Mouse (Mus musculus) gastrocnemius, postnatal 4 days (tissue): ENCODE measurements around the gene Plekhg2. TPM values are rescaled to one million over a fixed set of nuclear protein-coding genes. Genes with fewer than 3 reads are reported as not detected.
A peak's percentile ranks its signal among the peaks of the same experiment; 100 is the strongest.

Source experiments
- DNase-seq, 2 experiments: peaks; one replicate each; pipeline ENCODE4 v3.0.0; 2021 to 2022; ENCODE audit warnings: low spot score in 2 of 2, mixed read lengths in 2 of 2
- total RNA-seq, 2 experiments: library from RNA; stranded (reverse); gene quantifications; 2 replicates each; pipeline ENCODE4 v1.2.3; 2021

Plekhg2 gene
- total RNA-seq, 2 experiments from 2014 or later, result 41.9 to 42.8 TPM

DNA sequence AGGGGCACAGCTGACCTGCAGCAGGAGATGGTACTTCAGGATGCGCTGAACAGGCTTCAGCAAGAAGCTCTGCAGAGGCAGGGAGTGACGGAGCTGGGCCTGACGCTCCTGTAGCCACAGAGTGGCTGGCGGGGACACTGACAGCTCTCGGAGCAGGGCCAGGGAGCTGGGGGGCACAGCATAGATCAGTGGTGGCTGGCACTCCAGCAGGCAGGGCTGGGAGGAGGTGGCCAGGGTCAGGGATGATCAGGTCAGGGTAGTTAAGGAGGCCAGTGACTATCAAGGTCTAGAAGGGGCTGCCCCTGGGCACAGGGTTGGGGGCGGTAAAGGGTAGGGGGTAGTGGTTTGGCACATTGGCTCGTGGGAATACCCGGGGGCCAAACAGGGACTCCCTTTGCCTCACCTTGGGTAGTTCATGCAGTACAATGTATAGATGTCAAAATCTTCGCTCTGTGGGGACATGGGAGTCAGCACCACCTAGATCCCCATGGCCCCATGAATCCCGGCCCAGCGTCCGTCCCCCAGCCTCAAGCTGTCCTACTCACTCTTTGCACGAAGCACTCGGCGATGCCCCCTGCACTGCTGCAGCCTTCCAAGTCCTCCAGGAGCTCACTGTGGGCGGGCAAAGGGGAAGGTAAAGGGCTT lies 4.0 kb downstream of the Plekhg2 start:
- no peak for DNase-seq

GRCm38 (mm10) chr7:28367663-28368275 lies 4.6 kb downstream of the Plekhg2 start:
- no peak for DNase-seq

DNA sequence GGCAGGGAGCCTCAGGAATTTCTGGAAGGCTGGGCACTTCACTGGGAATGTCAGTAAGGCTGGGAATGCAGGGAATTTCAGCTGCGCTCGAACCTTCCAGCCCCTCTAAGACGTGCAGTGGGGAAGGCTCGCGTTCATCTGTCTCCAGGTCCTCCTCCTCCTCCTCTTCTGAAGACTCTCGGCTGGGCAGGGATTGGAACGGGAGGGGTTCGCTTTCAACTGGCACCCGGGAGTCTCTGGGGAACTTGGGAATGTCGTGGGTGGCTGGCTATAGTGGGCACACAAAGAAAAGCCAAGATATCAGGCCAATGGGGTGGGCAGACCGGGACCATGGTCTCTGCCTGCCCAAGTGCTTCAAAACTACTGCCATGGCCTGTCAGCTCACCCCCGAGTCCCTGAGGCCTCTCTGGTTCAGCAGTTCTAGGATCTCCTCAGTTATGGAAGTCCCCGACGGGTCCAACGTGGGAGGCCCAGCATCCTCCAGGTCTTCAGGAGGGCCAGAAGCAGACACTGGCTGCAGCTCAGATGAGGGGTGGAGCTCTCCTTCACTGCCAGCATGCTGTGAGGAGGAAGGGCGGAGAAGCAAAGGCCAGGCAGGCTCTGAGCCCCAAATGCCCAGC lies 9.8 kb downstream of the Plekhg2 start:
- DNase-seq, result no peak

GRCm38 (mm10) chr7:28361647-28362341 lies 10.6 kb downstream of the Plekhg2 start:
- no peak for DNase-seq

DNA sequence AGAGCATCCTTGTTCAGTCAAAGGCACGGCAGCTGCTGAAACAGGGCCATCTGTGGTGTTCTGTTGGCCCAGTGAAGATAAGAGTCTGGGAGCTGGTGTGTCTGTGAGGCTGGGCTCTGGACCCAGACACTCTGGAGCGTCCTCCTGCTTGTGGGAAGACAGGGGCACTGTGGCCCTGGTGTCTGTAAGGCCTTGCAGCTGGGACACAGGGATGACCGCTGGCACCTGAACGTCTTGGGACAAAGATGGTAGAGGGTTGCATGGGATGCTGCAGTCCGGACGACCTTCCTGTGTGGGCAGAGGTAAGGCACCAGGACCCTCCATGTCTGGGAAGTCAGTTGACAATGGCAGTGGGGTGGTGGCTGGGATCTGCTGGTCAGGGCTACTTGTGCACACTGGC lies 12.1 kb downstream of the Plekhg2 start:
- DNase-seq, result no peak

DNA sequence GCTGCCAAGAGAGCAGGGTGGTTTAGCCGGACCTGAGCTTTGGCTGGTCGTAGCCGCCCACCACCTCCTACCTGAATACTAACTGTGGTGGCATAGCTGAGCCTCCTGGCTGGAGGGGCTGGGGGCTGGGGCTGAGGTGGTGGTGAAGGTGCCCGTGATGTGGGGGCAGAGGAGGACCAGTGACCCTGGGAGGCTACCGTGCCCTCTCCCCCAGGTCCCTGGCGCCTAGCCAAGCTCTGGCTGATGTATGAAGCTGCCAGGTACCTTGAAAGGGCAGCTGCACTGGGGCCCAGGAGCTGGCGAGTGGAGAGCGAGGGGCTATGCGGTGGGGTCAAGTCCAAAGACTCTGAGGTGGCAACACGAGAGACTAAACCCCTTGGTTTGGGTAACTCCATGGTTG lies 12.5 kb downstream of the Plekhg2 start:
- DNase-seq, result no peak

DNA sequence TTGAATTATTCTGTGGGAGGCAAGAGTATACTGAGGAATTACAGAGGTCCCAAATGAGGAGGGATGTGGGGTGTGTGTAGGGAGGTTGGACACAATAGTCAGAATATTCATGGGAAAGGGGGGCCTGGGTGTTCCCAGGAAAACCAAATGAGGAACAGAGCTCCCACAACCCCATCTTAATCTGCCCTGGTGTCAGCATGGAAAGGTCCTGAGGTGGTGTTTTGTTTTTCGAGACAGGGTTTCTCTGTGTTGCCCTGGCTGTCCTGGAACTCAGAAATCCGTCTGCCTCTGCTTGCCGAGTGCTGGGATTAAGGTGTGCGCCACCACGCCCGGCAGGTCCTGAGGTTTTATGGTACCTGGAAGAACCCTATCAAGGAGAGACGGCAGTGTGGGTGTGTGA lies 14.0 kb downstream of the Plekhg2 start:
- no peak for DNase-seq

- peak in 1 of 2 experiments; percentile 15 for DNase-seq
These were observed 14.4 kb downstream of the Plekhg2 start for GRCm38 (mm10) chr7:28357984-28358383.

DNA sequence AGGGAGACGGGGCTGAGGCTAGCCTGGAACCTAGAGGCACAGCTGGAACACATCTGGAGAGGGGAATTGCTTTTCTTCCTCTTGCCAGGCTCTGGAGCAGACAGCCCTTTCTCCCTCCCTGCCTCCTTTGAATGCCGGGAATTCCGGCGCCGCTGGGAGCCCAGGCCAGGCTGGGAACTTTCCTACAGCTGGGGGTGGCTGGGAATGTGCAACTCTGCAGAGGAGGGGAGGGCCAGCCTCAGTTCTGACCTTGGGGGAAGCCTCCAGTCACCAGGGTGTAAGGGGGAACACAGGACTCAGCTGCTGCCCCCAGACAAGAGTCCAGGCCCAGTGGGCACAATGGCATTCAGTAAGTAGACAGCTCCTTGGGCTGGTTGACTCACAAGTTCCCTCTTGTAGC lies 15.4 kb downstream of the Plekhg2 start:
- peak; percentile 56 to 74 for DNase-seq

GRCm38 (mm10) chr7:28355221-28355620 lies 17.2 kb downstream of the Plekhg2 start:
- peak in 1 of 2 experiments; percentile 6 for DNase-seq

DNA sequence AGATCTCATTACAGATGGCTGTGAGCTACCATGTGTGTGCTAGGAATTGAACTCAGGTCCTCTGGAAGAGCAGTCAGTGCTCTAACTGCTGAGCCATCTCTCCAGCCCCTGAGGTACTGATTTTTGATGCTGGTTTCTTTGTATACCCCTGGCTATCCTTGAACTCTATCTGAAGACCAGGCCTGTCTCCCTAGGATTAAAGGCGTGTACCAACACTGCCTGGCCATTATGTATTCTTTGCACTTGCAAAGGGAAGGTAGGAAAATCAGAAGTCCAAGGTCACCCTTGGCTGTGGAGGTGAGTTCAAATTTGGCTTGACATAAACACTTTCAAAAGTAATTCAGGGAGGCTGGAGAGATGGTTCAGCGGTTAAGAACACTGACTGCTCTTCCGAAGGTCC lies 17.8 kb downstream of the Plekhg2 start:
- no peak for DNase-seq

DNA sequence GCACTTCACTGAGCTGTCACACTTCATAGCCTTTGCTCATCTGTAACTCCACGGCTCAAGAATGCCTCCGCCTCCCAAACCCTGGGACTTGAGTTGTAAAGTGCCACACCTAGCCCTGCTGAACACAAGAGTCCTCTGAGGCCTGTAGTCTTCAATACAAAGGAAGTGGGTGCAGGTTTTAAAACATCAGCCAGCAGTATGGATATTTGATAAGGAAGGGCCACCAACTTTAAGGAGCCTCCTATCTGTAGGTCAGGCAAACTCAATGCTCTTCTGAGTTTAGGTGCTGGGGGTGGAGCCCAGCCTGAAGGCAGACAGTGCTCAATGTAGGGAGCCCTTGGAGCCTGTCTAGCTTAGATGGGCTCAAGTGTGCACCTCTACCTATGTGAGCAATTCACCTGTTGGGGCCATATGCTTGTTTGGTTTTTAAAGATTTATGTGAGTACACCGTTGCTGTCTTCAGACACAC lies 18.3 kb downstream of the Plekhg2 start:
- DNase-seq, result no peak

DNA sequence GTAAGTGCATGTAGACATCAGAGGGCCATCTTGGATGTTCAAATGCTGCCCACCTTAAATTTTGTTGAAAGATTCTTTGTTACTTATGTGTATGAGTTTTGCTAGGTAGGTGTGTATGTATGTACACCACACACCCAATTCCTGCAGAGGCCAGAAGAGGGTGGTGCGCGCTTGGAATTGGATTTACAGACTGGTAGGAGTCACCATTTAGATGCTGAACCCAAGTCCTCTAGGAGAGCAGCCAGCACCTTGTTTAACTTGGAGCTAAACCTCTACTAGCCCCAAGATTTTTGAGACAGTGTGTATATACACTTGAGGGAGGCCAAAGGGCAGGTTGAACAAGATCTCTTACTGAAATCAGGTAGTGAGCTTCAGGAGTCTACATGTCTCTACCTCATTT lies 19.1 kb downstream of the Plekhg2 start:
- no peak for DNase-seq

DNA sequence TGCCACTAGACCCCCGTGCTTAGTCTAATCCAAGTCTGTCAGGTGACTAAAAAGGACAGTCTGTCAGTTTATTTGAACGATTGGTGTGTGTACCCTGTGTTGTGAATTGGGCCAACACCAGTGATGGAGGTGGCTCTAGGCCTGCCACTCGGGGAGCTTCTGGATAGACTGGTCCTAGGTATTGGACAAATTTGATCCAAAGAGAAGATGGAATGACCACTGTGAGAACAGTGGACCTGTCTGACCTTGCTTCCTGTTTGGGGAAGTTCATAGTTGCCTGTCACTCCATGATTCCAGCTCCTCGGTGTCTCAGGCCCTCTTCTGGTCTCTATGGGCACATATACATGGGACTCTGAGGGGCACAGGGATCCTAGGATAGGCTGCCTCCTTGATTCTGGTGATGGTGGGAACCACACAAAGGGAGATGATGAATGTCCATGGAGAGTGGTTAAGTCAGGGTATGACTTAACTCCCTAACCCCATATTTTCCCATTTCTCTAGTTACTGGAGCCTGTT lies 20.7 kb downstream of the Plekhg2 start:
- DNase-seq, result no peak

DNA sequence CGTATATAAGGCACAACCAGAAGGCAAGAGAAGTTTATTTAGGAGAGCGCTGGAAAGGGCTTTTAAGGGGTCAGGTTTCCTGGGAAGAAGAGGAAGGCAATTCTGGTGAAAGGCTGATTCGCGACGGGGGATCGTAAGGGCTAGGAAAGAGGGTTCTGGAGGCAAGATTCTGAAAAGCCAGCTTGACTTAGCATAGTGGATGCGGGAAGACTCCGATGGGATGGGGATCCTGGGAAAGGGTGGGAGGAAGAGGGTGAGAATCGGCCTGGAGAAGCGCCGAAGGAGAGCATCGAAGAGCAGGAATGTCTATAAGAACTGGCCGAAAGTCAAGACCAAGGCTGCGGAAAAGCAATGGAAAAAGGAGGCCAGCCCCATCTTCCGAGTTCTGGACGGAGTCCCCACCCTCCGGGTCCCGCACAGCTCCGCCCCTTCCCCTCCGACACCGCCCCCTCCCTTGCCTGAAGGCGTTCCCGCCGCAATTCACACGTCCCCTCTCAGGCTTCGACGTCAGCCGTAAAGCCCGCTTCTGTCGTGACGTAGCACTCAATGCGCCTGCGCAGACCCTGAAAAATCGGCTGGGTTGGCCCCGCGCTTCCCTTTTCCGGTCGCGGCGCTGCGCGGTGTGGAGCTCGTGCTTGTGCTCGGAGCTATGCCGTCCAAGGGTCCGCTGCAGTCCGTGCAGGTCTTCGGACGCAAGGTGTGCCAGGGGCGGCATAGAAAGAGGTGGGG lies 22.1 kb downstream of the Plekhg2 start, which contains the start of gene Rps16:
Gene Rps16 (plus strand): TSS at position 498 of the 729 bp plus-strand sequence.
- DNase-seq, result peak; percentile 99

DNA sequence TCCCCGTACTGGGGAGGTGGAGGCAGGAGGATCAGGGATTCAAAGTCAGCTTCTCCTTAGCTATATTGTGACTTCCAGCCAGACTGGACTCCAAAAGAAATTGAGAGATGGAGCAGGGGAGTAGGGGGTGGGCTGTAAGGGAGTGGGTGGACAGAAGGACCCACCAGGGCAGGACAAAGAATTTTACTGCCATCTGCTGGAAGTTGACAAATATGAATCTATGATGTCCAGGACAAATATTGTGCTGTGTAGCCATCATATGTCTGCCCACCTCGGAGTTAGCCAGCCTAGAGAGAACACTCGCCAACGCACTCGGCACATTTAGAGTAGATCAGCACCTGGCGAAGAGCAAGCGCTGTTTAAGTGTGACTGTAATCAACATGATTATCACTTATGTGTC lies 23.8 kb downstream of the Plekhg2 start:
- DNase-seq, result no peak

DNA sequence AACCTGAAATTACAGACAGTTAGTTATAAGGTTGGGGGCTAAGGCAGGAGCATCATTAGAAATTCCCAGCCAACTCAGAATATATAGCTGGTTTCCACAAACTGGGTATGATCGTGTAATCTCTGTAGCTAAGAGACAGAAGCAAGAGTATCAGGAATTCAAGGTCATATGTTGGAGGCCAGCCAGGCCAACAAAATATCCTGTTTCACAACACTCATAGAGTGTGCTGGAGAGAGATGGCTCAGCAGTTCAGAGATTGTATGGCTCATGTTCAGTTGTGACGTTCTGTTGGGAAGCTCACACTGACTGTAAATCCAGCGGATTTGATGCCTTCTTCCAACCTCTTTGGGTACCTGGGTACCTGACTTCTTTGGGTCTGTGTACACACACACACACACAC lies 24.7 kb downstream of the Plekhg2 start:
- DNase-seq, result no peak

DNA sequence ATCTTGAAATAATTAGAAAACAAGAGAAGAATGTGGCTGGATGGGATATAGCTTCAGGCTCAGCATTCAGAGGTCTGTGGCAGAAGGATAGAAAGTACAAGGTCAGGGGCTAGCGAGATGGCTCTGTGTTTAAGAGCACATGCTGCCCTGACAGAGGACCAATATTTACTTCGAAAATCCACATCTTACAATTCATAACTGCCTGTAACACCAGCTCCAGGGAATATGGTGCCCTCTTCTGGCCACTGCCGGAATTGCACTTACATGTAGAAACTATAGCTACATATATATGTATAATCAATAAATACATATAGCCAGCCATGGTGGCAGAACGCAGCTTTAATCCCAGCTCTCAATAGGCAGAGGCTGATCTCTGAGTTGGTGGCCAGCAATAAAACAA lies 27.8 kb downstream of the Plekhg2 start:
- DNase-seq, result peak in 1 of 2 experiments; percentile 51

GRCm38 (mm10) chr7:28341381-28341780 lies 31.0 kb downstream of the Plekhg2 start:
- no peak for DNase-seq

GRCm38 (mm10) chr7:28339213-28339917 lies 33.0 kb downstream of the Plekhg2 start:
- DNase-seq, result peak; percentile 34 to 67
